Comparison of ENCODE assay signal across 8 mouse cellular contexts in genomic region chr7:63998995-63999960, GRCm38 (mm10).
DNase-seq lines count a peak whose midpoint lies in the region; ATAC-seq and TF ChIP-seq lines count a peak whose summit lies in the region.
"Had no signal": no experiment of that assay in that cellular context is flagged by ENCODE, and none has a peak within 500 bp of the region (broad histone marks: within the 10 kb centered on the region; RNA-seq: fewer than 3 reads in every experiment).

No protein-coding gene starts in this region.

- no peak for TF ChIP-seq CTCF in G1E (IDR thresholded peaks at IDR 0.05; ENCODE audit: low read depth, low read length)

- peak overlapping the region; percentile 48 for H3K9ac ChIP-seq in liver, embryonic 12.5 days
- H3K9ac ChIP-seq in neural tube, embryonic 15.5 days (replicated peaks), result no peak overlapping the region
- H3K9ac ChIP-seq: limb, embryonic 12.5 days had no signal

- H3K4me1 ChIP-seq in G1E (ENCODE audit: insufficient read depth, low read depth, low read length), result peaks cover 86% of the 10 kb centered on the region
- peaks cover 83% of the 10 kb centered on the region for H3K4me1 ChIP-seq in liver, embryonic 12.5 days
- H3K4me1 ChIP-seq in neural tube, embryonic 15.5 days, result no peaks in the 10 kb centered on the region

- no peaks in the 10 kb centered on the region for H3K27me3 ChIP-seq in G1E (ENCODE audit: insufficient read depth, low read length)
- no peaks in the 10 kb centered on the region for H3K27me3 ChIP-seq in liver, embryonic 12.5 days (replicated peaks)
- no peaks in the 10 kb centered on the region for H3K27me3 ChIP-seq in neural tube, embryonic 15.5 days (replicated peaks)
- H3K27me3 ChIP-seq: limb, embryonic 12.5 days had no signal

- H3K4me3 ChIP-seq in G1E (ENCODE audit: low read depth, low read length), result peak overlapping the region; percentile 10; the same call in 1 of the 2 replicates
- no peak overlapping the region for H3K4me3 ChIP-seq in liver, embryonic 12.5 days
- no peak overlapping the region for H3K4me3 ChIP-seq in neural tube, embryonic 15.5 days (replicated peaks)
- H3K4me3 ChIP-seq: limb, embryonic 12.5 days had no signal

- no peaks in the 10 kb centered on the region for H3K36me3 ChIP-seq in G1E (replicated peaks)
- H3K36me3 ChIP-seq in liver, embryonic 12.5 days, result no peaks in the 10 kb centered on the region
- H3K36me3 ChIP-seq in neural tube, embryonic 15.5 days, result no peaks in the 10 kb centered on the region
- H3K36me3 ChIP-seq: limb, embryonic 12.5 days had no signal

- H3K9me3 ChIP-seq in G1E (replicated peaks), result no peaks in the 10 kb centered on the region
- no peaks in the 10 kb centered on the region for H3K9me3 ChIP-seq in liver, embryonic 12.5 days (replicated peaks)
- no peaks in the 10 kb centered on the region for H3K9me3 ChIP-seq in neural tube, embryonic 15.5 days (replicated peaks)
- H3K9me3 ChIP-seq: limb, embryonic 12.5 days had no signal

- peak overlapping the region; percentile 27 for H3K4me2 ChIP-seq in liver, embryonic 12.5 days
- no peak overlapping the region for H3K4me2 ChIP-seq in neural tube, embryonic 15.5 days
- H3K4me2 ChIP-seq: limb, embryonic 12.5 days had no signal

- DNase-seq in CD4-positive helper T cell, adult 2 months (ENCODE audit: low read depth, low spot score), result peak; percentile 78
- DNase-seq in G1E (ENCODE audit: low spot score), result no peak
- no peak for DNase-seq in right cerebral cortex, postnatal 4 days
- no peak for DNase-seq in left cerebral cortex, adult 8-10 months (ENCODE audit: low spot score in 2 of 2)

- no peak for ATAC-seq in G1E (ENCODE audit: extremely low read depth, insufficient number of reproducible peaks, low FRiP score, poor library complexity, severe bottlenecking)
- peak; percentile 53 for ATAC-seq in liver, embryonic 12.5 days
- peak; percentile 72 for ATAC-seq in neutrophil, adult 5-6 weeks (ENCODE audit: extremely low read depth, insufficient number of reproducible peaks, low FRiP score, poor library complexity, severe bottlenecking)
- ATAC-seq in neural tube, embryonic 15.5 days (ENCODE audit: low FRiP score), result no peak

- peak overlapping the region; percentile 85 for H3K27ac ChIP-seq in liver, embryonic 12.5 days
- H3K27ac ChIP-seq in neural tube, embryonic 15.5 days (replicated peaks), result no peak overlapping the region
- H3K27ac ChIP-seq: limb, embryonic 12.5 days had no signal

- WGBS in liver, embryonic 12.5 days (ENCODE audit: insufficient replicate concordance), result 56% methylated on average over 6 of the region's 6 CpGs
- 66% methylated on average over 6 of the region's 6 CpGs for WGBS in neural tube, embryonic 15.5 days

Comparison
In these comparisons a context has a peak if more than half of its experiments do, and no peak if none do; other contexts are left out.
1. ATAC-seq: peak in liver, embryonic 12.5 days (single experiment) and neutrophil, adult 5-6 weeks (single experiment); none in G1E (single experiment) and neural tube, embryonic 15.5 days (single experiment).